Mouse (Mus musculus): ENCODE data around the gene Kbtbd6. TPM values are rescaled to one million over a fixed set of nuclear protein-coding genes. Genes with fewer than 3 reads are reported as not detected.

Kbtbd6 gene
- total RNA-seq, 1 experiment from 2014 or later, result 0.70 TPM

GRCm38 (mm10) chr14:79481339-79482151 is 29.9 kb downstream of the Kbtbd6 start, which contains the start of gene Wbp4:
TSS of gene Wbp4 (minus strand) at chr14:79481520.
- peak; percentile 94 for DNase-seq

- DNase-seq, result peak; percentile 56
Observed at GRCm38 (mm10) chr14:79482251-79482661, 30.6 kb downstream of the Kbtbd6 start.

- DNase-seq, result no peak
Observed at GRCm38 (mm10) chr14:79482747-79483355, 31.2 kb downstream of the Kbtbd6 start.

GRCm38 (mm10) chr14:79483611-79484120 is 32.0 kb downstream of the Kbtbd6 start:
- no peak for DNase-seq

- DNase-seq, result peak; percentile 19
Observed at GRCm38 (mm10) chr14:79486617-79486992, 35.0 kb downstream of the Kbtbd6 start.

- DNase-seq, result peak; percentile 62
Observed at GRCm38 (mm10) chr14:79486993-79487731, 35.5 kb downstream of the Kbtbd6 start.

- DNase-seq, result peak; percentile 25
Observed at GRCm38 (mm10) chr14:79488531-79488930, 36.9 kb downstream of the Kbtbd6 start.

GRCm38 (mm10) chr14:79489150-79489549 is 37.5 kb downstream of the Kbtbd6 start:
- DNase-seq, result no peak

GRCm38 (mm10) chr14:79490246-79490645 is 38.6 kb downstream of the Kbtbd6 start:
- no peak for DNase-seq

- DNase-seq, result no peak
Observed at GRCm38 (mm10) chr14:79494349-79494748, 42.7 kb downstream of the Kbtbd6 start.

- no peak for DNase-seq
Observed at GRCm38 (mm10) chr14:79499326-79499725, 47.7 kb downstream of the Kbtbd6 start.

- no peak for DNase-seq
Observed at GRCm38 (mm10) chr14:79500756-79501155, 49.1 kb downstream of the Kbtbd6 start.

GRCm38 (mm10) chr14:79503371-79504075 is 51.9 kb downstream of the Kbtbd6 start:
- DNase-seq, result peak; percentile 52

Other genes starting within 250 kb of the Kbtbd6 start
- gene Zfp957, start 204.5 kb upstream of the Kbtbd6 start, total RNA-seq (2021), result not detected in 2 replicates
- gene Rgcc, start 150.2 kb upstream of the Kbtbd6 start, total RNA-seq (2021), result 172 and 203 TPM in 2 replicates
- gene Naa16, start 61.1 kb upstream of the Kbtbd6 start, total RNA-seq (2021), result 22.5 and 22.9 TPM in 2 replicates
- gene Mtrf1, start 54.1 kb upstream of the Kbtbd6 start, total RNA-seq (2021), result 6.7 and 7.3 TPM in 2 replicates
- gene Kbtbd7, start 25.3 kb upstream of the Kbtbd6 start, total RNA-seq (2021), result 8.7 and 10.0 TPM in 2 replicates
- 23.6 and 33.8 TPM in 2 replicates for gene Elf1, start 29.4 kb downstream of the Kbtbd6 start, total RNA-seq (2021)
- gene Wbp4, start 29.7 kb downstream of the Kbtbd6 start, total RNA-seq (2021), result 34.3 and 38.9 TPM in 2 replicates
- 142 and 161 TPM in 2 replicates for gene Sugt1, start 135.9 kb downstream of the Kbtbd6 start, total RNA-seq (2021)
- 1.6 and 2.9 TPM in 2 replicates for gene Cnmd, start 210.3 kb downstream of the Kbtbd6 start, total RNA-seq (2021)